Mouse (Mus musculus) lung, adult 2 months (tissue): ENCODE measurements around the gene Zfp334. TPM values are rescaled to one million over a fixed set of nuclear protein-coding genes. Genes with fewer than 3 reads are reported as not detected.

Source experiments
- DNase-seq: peaks from one replicate; pipeline ENCODE4 v3.0.0; 2022
- H3K4me1 ChIP-seq: fragments of 200-500 bp; 2 replicates; pipeline ENCODE4 v1.6.1; 2011; ENCODE audit warnings: low read length; ENCODE audit not compliant: control insufficient read depth, insufficient read depth
- H3K4me3 ChIP-seq: fragments of 200-500 bp; replicated peaks from 2 replicates; pipeline ENCODE3; 2011; ENCODE audit warnings: low read depth, mild to moderate bottlenecking, control low read depth, low read length; ENCODE audit errors: extremely low read depth
- CTCF ChIP-seq: fragments of 200-500 bp; IDR thresholded peaks from 2 replicates; pipeline ENCODE4 v1.5.1; 2011; ENCODE audit warnings: mild to moderate bottlenecking, low read length, control low read depth; ENCODE audit not compliant: insufficient read depth
- POLR2A ChIP-seq: fragments of 200-500 bp; IDR thresholded peaks from 2 replicates; pipeline ENCODE4 v1.6.1; 2011; ENCODE audit warnings: low read depth, mild to moderate bottlenecking, control low read depth, low read length, borderline replicate concordance; ENCODE audit errors: extremely low read depth
- WGBS: fragments of 180-500 bp; shearing (Covaris S2); methylation state at CpG from one replicate; pipeline ENCODE4 v1.1.7; 2018; 5-methylcytosine and 5-hydroxymethylcytosine counted together
- polyA plus RNA-seq: library from polyadenylated mRNA; depleted of rRNA; stranded (reverse); fragments of >200 nt; gene quantifications from 2 replicates; pipeline ENCODE4 v1.2.3, GENCODE M21; 2012; rRNA removed

Gene Zfp334
- polyA plus RNA-seq, 1 experiment = 3.5 TPM

DNA sequence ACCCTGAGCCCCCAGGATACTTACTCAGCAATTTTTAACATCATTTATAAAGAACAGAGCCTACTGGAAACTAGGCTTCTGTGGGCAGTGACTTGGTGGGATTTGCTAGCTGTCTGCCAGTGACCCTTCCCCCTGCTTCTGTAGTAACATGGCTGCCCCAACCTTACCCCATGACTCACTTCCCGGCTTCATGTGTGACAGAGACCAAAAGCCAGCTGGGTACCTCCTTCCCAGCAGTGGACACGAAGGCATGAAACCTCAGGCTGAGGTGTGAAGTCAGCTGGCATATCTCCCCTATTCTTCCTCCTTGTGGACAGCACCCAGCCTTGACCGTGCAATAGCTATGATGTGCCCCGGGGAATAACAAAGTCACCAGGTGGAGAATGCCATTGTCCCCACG is 59.3 kb downstream of the Zfp334 start:
- no peak for DNase-seq
- no peak overlapping the region for H3K4me3 ChIP-seq
- TF ChIP-seq CTCF (no peak), POLR2A (no peak)
- peaks cover 14% of the 10 kb centered on the region for H3K4me1 ChIP-seq
- 67% methylated on average over 5 of the region's 5 CpGs for WGBS

DNA sequence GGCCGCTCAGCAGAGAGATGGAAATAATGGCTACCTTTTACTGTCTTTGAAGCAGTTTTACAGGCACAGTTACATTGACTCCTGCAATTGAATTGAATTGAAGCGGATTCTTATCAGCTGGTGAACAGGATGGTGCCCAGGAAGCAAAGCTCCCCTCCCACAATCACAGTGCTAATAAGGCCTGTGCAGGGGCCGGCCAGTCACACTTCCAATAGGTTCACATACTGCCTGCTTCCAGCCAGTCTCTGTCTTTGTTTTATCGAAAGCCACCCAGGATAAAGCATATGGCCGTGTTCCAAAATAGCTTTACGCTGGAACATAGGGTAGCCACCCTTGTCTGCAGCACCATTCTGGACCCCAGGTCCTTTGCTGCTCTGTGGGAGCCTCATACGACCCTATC is 60.7 kb downstream of the Zfp334 start:
- TF ChIP-seq POLR2A (no peak), CTCF (no peak)
- 40% methylated on average over 7 of the region's 7 CpGs for WGBS
- peaks cover 20% of the 10 kb centered on the region for H3K4me1 ChIP-seq
- no peak for DNase-seq
- no peak overlapping the region for H3K4me3 ChIP-seq

DNA sequence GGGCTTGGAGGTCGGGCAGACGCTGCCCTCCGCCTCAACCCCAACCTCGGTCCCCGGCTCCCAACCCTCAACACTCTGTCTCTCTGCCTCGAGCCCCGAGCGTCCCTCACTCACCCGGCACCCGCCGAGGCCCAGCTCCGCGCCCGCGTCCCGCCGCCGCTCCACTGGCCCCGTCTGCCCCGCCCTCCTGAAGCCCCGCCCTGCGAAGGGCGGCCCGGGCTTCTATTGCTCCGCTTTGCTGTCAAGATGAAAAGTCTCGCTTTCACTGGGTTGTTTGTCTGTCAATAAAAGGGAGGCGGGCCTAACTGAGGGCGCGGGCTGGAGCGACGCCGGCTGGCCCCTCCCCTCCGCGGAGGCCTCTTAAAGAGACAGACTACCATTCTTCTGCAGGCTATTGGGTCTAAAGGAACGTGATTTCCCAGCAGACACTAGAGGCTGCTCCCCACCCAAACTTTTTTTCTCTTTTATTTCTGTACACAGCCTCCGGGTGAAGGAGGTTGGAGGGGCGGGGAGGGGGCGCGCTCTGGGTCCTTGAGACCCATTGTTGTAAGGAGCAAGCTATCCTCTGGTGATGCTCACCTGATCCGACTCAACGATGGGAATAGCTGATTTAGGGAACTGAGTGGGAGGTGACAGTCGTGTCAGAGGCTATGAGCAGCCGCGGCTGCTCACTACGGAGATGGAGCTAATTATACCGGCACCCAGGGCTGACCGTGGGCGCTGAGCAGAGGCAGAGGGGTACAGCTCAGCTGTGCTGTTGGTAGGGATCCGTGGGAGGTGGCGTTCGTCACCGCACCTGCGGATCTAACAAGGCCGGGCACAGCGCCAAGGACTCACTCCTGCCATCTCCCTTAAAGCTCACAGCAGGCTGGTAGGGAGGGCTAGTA is 61.5 kb downstream of the Zfp334 start, which contains the start of gene Elmo2:
Elmo2 (minus strand) TSS at position 176 of the 887 bp plus-strand sequence.
- peak within 1 kb of the TSS; percentile 71 for H3K4me3 ChIP-seq
- under 1% methylated on average over 55 of the region's 55 CpGs for WGBS
- peaks cover 28% of the 10 kb centered on the region for H3K4me1 ChIP-seq
- TF ChIP-seq CTCF = no peak
- TF ChIP-seq POLR2A = peak; percentile 75
- DNase-seq = peak; percentile 96

DNA sequence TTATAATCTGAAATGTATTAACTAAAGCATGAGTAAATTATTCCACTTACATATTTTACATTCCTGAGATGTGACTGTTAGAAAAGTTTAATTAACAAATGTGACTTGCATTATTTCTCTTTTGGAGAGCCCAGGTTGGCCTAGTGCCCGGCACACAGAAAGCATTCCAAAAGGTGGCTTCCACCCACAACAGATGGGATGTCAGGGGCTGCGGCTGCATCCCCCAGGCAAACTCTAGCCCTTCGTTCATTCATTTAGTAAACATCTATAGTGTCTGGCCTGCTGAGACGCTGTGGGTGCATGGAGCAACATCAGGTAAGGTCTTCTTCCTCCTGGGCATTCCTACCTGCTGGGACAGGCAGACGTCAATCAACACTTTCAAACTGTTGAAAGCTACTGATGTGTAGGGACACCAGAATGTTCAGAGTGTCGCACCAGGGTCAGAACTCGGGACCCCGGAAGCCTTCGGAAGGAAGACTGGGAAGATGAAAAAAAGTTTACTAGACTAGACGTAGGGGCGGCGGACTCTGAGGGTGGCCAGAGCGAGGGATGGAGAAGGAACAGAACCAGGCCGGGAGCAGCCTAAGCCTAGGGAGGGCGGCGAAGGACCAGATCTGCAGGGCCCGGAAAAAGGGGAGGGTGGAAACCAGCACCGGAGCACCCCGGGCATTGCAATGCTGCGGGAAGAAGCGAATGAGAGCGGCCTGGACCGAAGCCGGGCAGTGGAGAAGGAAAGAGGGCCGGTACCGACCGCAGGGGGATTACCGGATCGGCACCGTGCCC is 62.3 kb downstream of the Zfp334 start:
- peak; percentile 48 for DNase-seq
- TF ChIP-seq POLR2A = no peak
- no peak for TF ChIP-seq CTCF
- H3K4me3 ChIP-seq = peak overlapping the region; percentile 71
- WGBS = under 1% methylated on average over 30 of the region's 30 CpGs
- peaks cover 36% of the 10 kb centered on the region for H3K4me1 ChIP-seq

Other genes starting within 250 kb of the Zfp334 start
- gene Cdh22, start 153.4 kb downstream of the Zfp334 start, polyA plus RNA-seq = 2.0 and 3.0 TPM in 2 replicates
- gene Slc35c2, start 100.4 kb downstream of the Zfp334 start, polyA plus RNA-seq = 52.3 and 55.0 TPM in 2 replicates
- gene Elmo2, start 61.8 kb downstream of the Zfp334 start, polyA plus RNA-seq = 95.0 and 148 TPM in 2 replicates
- gene Zfp663, start 19.5 kb downstream of the Zfp334 start, polyA plus RNA-seq = 0.46 and 1.3 TPM in 2 replicates
- 0.07 and 0.09 TPM in 2 replicates for gene Ocstamp, start 12.1 kb upstream of the Zfp334 start, polyA plus RNA-seq
- 3.1 and 3.4 TPM in 2 replicates for gene Slc13a3, start 85.0 kb upstream of the Zfp334 start, polyA plus RNA-seq
- gene Trp53rka, start 105.1 kb upstream of the Zfp334 start, polyA plus RNA-seq = 21.5 and 22.2 TPM in 2 replicates
- gene Slc2a10, start 115.5 kb upstream of the Zfp334 start, polyA plus RNA-seq = 8.9 and 10.1 TPM in 2 replicates
- gene Eya2, start 206.8 kb upstream of the Zfp334 start, polyA plus RNA-seq = 67.0 and 89.3 TPM in 2 replicates